Mouse (Mus musculus) stomach, postnatal 0 days (tissue): Measurements from ENCODE around the gene Ift88. TPM values are rescaled to one million over a fixed set of nuclear protein-coding genes. Genes with fewer than 3 reads are reported as not detected.

Source experiments
- ATAC-seq: fragments of 200-750 bp; cut with Nextera tagmentation; 2 replicates; pipeline ENCODE4 v1.8.0; 2017; ENCODE audit not compliant: low FRiP score, low TSS enrichment
- DNase-seq: peaks from one replicate; pipeline ENCODE4 v3.0.0-alpha.2; 2016; ENCODE audit warnings: low spot score
- H3K27ac ChIP-seq: fragments of 300-500 bp; sonication (generic); replicated peaks from 2 replicates; pipeline ENCODE4 v1.5.1; 2014; ENCODE audit warnings: mild to moderate bottlenecking, control low read depth
- H3K27me3 ChIP-seq: fragments of 300-500 bp; sonication (generic); 2 replicates; pipeline ENCODE4 v1.6.1; 2014; ENCODE audit warnings: low read length; ENCODE audit not compliant: control insufficient read depth, insufficient read depth
- H3K36me3 ChIP-seq: fragments of 300-500 bp; sonication (generic); 2 replicates; pipeline ENCODE4 v1.6.1; 2014; ENCODE audit warnings: low read length, mixed read lengths; ENCODE audit not compliant: control insufficient read depth, insufficient read depth
- H3K4me1 ChIP-seq: fragments of 300-500 bp; sonication (generic); replicated peaks from 2 replicates; pipeline ENCODE4 v1.6.1; 2014; ENCODE audit warnings: antibody characterized with exemption; ENCODE audit not compliant: control insufficient read depth, insufficient read depth
- H3K4me2 ChIP-seq: fragments of 300-500 bp; sonication (generic); replicated peaks from 2 replicates; pipeline ENCODE4 v1.6.1; 2014; ENCODE audit warnings: low read depth, mild to moderate bottlenecking, control low read depth, moderate library complexity
- H3K4me3 ChIP-seq: fragments of 300-500 bp; sonication (generic); 2 replicates; pipeline ENCODE4 v1.5.1; 2014; ENCODE audit warnings: low read depth, low read length, control low read depth
- H3K9ac ChIP-seq: fragments of 300-500 bp; sonication (generic); 2 replicates; pipeline ENCODE4 v1.6.1; 2014; ENCODE audit warnings: mild to moderate bottlenecking, low read length, control low read depth, mixed read lengths
- H3K9me3 ChIP-seq: fragments of 300-500 bp; sonication (generic); 2 replicates; pipeline ENCODE4 v1.6.1; 2016; ENCODE audit warnings: low read length; ENCODE audit not compliant: control insufficient read depth
- CTCF ChIP-seq: IDR thresholded peaks from 2 replicates; pipeline ENCODE4 v1.5.1; 2016; ENCODE audit warnings: antibody characterized with exemption, low read depth, mild to moderate bottlenecking, moderate library complexity
- EP300 ChIP-seq: optimal IDR thresholded peaks from 2 replicates; pipeline ENCODE3; 2016; ENCODE audit warnings: antibody characterized with exemption
- WGBS: fragments of 180-500 bp; shearing (Covaris S2); extraction: QIAGEN DNeasy Blood & Tissue Kit; methylation state at CpG from one replicate; pipeline ENCODE4 v1.1.7; 2014; 5-methylcytosine and 5-hydroxymethylcytosine counted together
- polyA plus RNA-seq: library from polyadenylated mRNA; unstranded; fragments of >200 nt; fragmentation: Nextera tagmentation; extraction: Ambion mirVana; gene quantifications from 2 replicates; pipeline ENCODE4 v1.2.1, GENCODE M21; 2015

Gene Ift88
- polyA plus RNA-seq, 1 experiment from 2014 or later: 5.5 TPM

GRCm38 (mm10) chr14:57525388-57526049 is 101.7 kb downstream of the Ift88 start:
- no peak for TF ChIP-seq EP300
- peak; percentile 33 for TF ChIP-seq CTCF

GRCm38 (mm10) chr14:57526050-57526623 is 102.3 kb downstream of the Ift88 start:
- peak overlapping the region; percentile 73; the same call in 1 of the 2 replicates for H3K4me3 ChIP-seq
- H3K27me3 ChIP-seq: no peaks in the 10 kb centered on the region
- TF ChIP-seq EP300: no peak
- no peak for TF ChIP-seq CTCF
- H3K9me3 ChIP-seq: no peaks in the 10 kb centered on the region
- DNase-seq (no peak), ATAC-seq (peak; percentile 18; the same call in 1 of the 2 replicates)
- H3K4me2 ChIP-seq: peak overlapping the region; percentile 88
- 54% methylated on average over 10 of the region's 10 CpGs for WGBS
- H3K4me1 ChIP-seq: no peaks in the 10 kb centered on the region
- H3K36me3 ChIP-seq: no peaks in the 10 kb centered on the region
- no peak overlapping the region for H3K27ac ChIP-seq
- no peak overlapping the region for H3K9ac ChIP-seq

More at GRCm38 (mm10) chr14:57525388-57526049, 101.7 kb downstream of the Ift88 start:
- Histone ChIP-seq H3K27me3 (no peaks in the 10 kb centered on the region), H3K9me3 (no peaks in the 10 kb centered on the region), H3K27ac (peak overlapping the region; percentile 71), H3K36me3 (no peaks in the 10 kb centered on the region), H3K9ac (peak overlapping the region; percentile 76), H3K4me1 (no peaks in the 10 kb centered on the region), H3K4me3 (peak overlapping the region; percentile 73), H3K4me2 (peak overlapping the region; percentile 88)
- 1% methylated on average over 55 of the region's 60 CpGs for WGBS
- ATAC-seq (peak; percentile 90), DNase-seq (peak; percentile 90)

GRCm38 (mm10) chr14:57527122-57527521 is 103.3 kb downstream of the Ift88 start:
- Histone ChIP-seq H3K9ac (no peak overlapping the region), H3K4me3 (no peak overlapping the region), H3K4me1 (no peaks in the 10 kb centered on the region), H3K9me3 (no peaks in the 10 kb centered on the region), H3K36me3 (no peaks in the 10 kb centered on the region), H3K4me2 (no peak overlapping the region), H3K27ac (no peak overlapping the region), H3K27me3 (no peaks in the 10 kb centered on the region)
- no peak for TF ChIP-seq CTCF
- no peak for TF ChIP-seq EP300
- no peak for ATAC-seq
- 49% methylated on average over 6 of the region's 7 CpGs for WGBS
- no peak for DNase-seq

- DNase-seq: no peak
- WGBS: 50% methylated on average over 2 of the region's 2 CpGs
- TF ChIP-seq CTCF: no peak
- no peak for TF ChIP-seq EP300
- Histone ChIP-seq H3K4me2 (no peak overlapping the region), H3K27ac (no peak overlapping the region), H3K4me1 (no peaks in the 10 kb centered on the region), H3K36me3 (no peaks in the 10 kb centered on the region), H3K4me3 (no peak overlapping the region), H3K9ac (no peak overlapping the region), H3K27me3 (no peaks in the 10 kb centered on the region), H3K9me3 (no peaks in the 10 kb centered on the region)
- ATAC-seq: no peak
Observed at GRCm38 (mm10) chr14:57527598-57527997, 103.7 kb downstream of the Ift88 start.

- H3K27ac ChIP-seq: no peak overlapping the region
- H3K4me2 ChIP-seq: no peak overlapping the region
- no peak for DNase-seq
- peaks cover 4% of the 10 kb centered on the region for H3K4me1 ChIP-seq
- no peaks in the 10 kb centered on the region for H3K27me3 ChIP-seq
- no peak for ATAC-seq
- no peaks in the 10 kb centered on the region for H3K9me3 ChIP-seq
- H3K36me3 ChIP-seq: no peaks in the 10 kb centered on the region
- WGBS: 68% methylated on average over 10 of the region's 10 CpGs
- H3K9ac ChIP-seq: no peak overlapping the region
- TF ChIP-seq EP300 (no peak), CTCF (no peak)
- no peak overlapping the region for H3K4me3 ChIP-seq
Observed at GRCm38 (mm10) chr14:57529086-57529785, 105.4 kb downstream of the Ift88 start.
